Mouse (Mus musculus): ENCODE data around the gene Cpsf6.

- no peak for TF ChIP-seq CTCF (IDR thresholded peaks at IDR 0.05; ENCODE audit: low read depth)
- no peak for TF ChIP-seq EP300 (IDR thresholded peaks at IDR 0.05; ENCODE audit: low read depth)
Measured at GRCm38 (mm10) chr10:117379908-117380307, at the start of gene Cpsf6.
